Mouse (Mus musculus) forebrain, embryonic 10.5 days (tissue): Measurements from ENCODE around the gene Sh3bp1. TPM values are rescaled to one million over a fixed set of nuclear protein-coding genes. Genes with fewer than 3 reads are reported as not detected.

ENCODE experiments used
- microRNA-seq: library from miRNA; unstranded; fragments of <30 nt; microRNA quantifications from one replicate; pipeline ENCODE4, GENCODE M21; 2017
- polyA plus RNA-seq: library from polyadenylated mRNA; unstranded; fragments of >200 nt; fragmentation: Nextera tagmentation; extraction: Ambion mirVana; gene quantifications from 2 replicates; pipeline ENCODE4 v1.2.1, GENCODE M21; 2016

Gene Sh3bp1
- polyA plus RNA-seq, 1 experiment from 2014 or later = 21.0 TPM

Small RNA genes lying within 50 kb of the gene (microRNA-seq; reads per million reads assigned to microRNA genes)
- not detected for gene Mir6955

Other genes starting within 250 kb of the Sh3bp1 start
- gene Elfn2, start 181.0 kb upstream of the Sh3bp1 start, polyA plus RNA-seq = 0.05 and 0.15 TPM in 2 replicates
- 71.1 and 83.6 TPM in 2 replicates for gene Mfng, start 126.3 kb upstream of the Sh3bp1 start, polyA plus RNA-seq
- 2.4 and 2.6 TPM in 2 replicates for gene Card10, start 96.7 kb upstream of the Sh3bp1 start, polyA plus RNA-seq
- 12.6 and 12.7 TPM in 2 replicates for gene Cdc42ep1, start 57.1 kb upstream of the Sh3bp1 start, polyA plus RNA-seq
- gene Lgals2, start 44.2 kb upstream of the Sh3bp1 start, polyA plus RNA-seq = not detected in 2 replicates
- 46.8 and 52.6 TPM in 2 replicates for gene Gga1, start 22.6 kb upstream of the Sh3bp1 start, polyA plus RNA-seq
- 0.23 and 0.35 TPM in 2 replicates for gene Gm49510, start 101 bp upstream of the Sh3bp1 start, polyA plus RNA-seq
- gene Pdxp, start 14.2 kb downstream of the Sh3bp1 start, polyA plus RNA-seq = 26.1 and 26.9 TPM in 2 replicates
- 200 and 217 TPM in 2 replicates for gene Lgals1, start 27.0 kb downstream of the Sh3bp1 start, polyA plus RNA-seq
- gene Nol12, start 35.2 kb downstream of the Sh3bp1 start, polyA plus RNA-seq = 63.6 and 69.9 TPM in 2 replicates
- gene Triobp, start 48.0 kb downstream of the Sh3bp1 start, polyA plus RNA-seq = 39.7 and 41.6 TPM in 2 replicates
- gene H1f0, start 128.7 kb downstream of the Sh3bp1 start, polyA plus RNA-seq = 427 and 444 TPM in 2 replicates
- not detected in 2 replicates for gene Galr3, start 142.1 kb downstream of the Sh3bp1 start, polyA plus RNA-seq
- gene Ankrd54, start 163.1 kb downstream of the Sh3bp1 start, polyA plus RNA-seq = 56.0 and 60.5 TPM in 2 replicates
- gene Eif3l, start 175.4 kb downstream of the Sh3bp1 start, polyA plus RNA-seq = 283 and 289 TPM in 2 replicates
- 5.1 and 5.5 TPM in 2 replicates for gene Micall1, start 209.1 kb downstream of the Sh3bp1 start, polyA plus RNA-seq
- 419 and 440 TPM in 2 replicates for gene Polr2f, start 241.2 kb downstream of the Sh3bp1 start, polyA plus RNA-seq
- gene 1700088E04Rik, start 241.5 kb downstream of the Sh3bp1 start, polyA plus RNA-seq = 6.9 and 8.1 TPM in 2 replicates